Mouse (Mus musculus) 3134 (cell line): ENCODE data around the gene Atp2c1.

Experiments used
- DNase-seq: peaks from one replicate; pipeline ENCODE4 v3.0.0-alpha.2; 2011; ENCODE audit warnings: low spot score; ENCODE audit not compliant: insufficient read length; ENCODE audit errors: extremely low read depth

Atp2c1 gene

GRCm38 (mm10) chr9:105374361-105374760 is 152.8 kb downstream of the Atp2c1 start:
- no peak for DNase-seq

GRCm38 (mm10) chr9:105368605-105369004 is 158.5 kb downstream of the Atp2c1 start:
- no peak for DNase-seq

- no peak for DNase-seq
These were observed 160.9 kb downstream of the Atp2c1 start for GRCm38 (mm10) chr9:105366199-105366598.

GRCm38 (mm10) chr9:105363520-105364231 is 163.4 kb downstream of the Atp2c1 start:
- no peak for DNase-seq

- DNase-seq = no peak
These were observed 164.9 kb downstream of the Atp2c1 start for GRCm38 (mm10) chr9:105362181-105362580.
